Mouse (Mus musculus): ENCODE measurements around the gene Olfr798. TPM values are rescaled to one million over a fixed set of nuclear protein-coding genes. Genes with fewer than 3 reads are reported as not detected.

Olfr798 gene
- not detected in 2 replicates for polyA plus RNA-seq (2015; fragmentation: Nextera tagmentation; extraction: Ambion mirVana)

DNA sequence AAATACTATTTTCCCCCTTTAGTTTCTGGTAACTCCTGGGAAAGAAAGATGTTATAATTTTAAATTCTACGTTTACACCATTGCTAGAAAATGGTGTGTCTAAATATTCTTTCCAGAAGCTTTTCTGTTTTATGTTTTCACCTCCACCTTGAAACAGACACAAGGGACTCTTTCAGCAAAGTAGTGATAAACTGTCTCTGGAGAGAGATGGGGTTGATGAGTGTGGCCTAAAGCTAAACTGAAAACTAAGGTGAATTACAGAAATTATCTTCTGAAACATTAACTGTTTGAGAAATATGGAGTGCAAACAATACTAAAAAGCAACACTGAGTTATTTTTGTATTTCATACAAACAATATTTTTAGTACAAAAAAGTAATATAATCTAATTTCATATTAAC is at the start of gene Olfr798:
TSS of gene Olfr798 (minus strand) at position 101 of the 400 bp plus-strand sequence.
- no peak for ATAC-seq (ENCODE audit: low FRiP score, low TSS enrichment)
- Histone ChIP-seq H3K36me3 (ENCODE audit: insufficient read depth, low read length) (no peaks in the 10 kb centered on the region), H3K9ac (replicated peaks; ENCODE audit: low read length) (no peak within 1 kb of the TSS), H3K27ac (ENCODE audit: low read length) (no peak within 1 kb of the TSS), H3K4me1 (ENCODE audit: insufficient read depth, low read length) (no peaks in the 10 kb centered on the region), H3K9me3 (ENCODE audit: low read length) (no peaks in the 10 kb centered on the region), H3K4me2 (replicated peaks; ENCODE audit: low read depth, low read length) (no peak within 1 kb of the TSS), H3K27me3 (ENCODE audit: insufficient read depth, low read length) (no peaks in the 10 kb centered on the region), H3K4me3 (ENCODE audit: low read length) (no peak within 1 kb of the TSS)
- 88% methylated on average over 1 of the region's 1 CpGs for WGBS

DNA sequence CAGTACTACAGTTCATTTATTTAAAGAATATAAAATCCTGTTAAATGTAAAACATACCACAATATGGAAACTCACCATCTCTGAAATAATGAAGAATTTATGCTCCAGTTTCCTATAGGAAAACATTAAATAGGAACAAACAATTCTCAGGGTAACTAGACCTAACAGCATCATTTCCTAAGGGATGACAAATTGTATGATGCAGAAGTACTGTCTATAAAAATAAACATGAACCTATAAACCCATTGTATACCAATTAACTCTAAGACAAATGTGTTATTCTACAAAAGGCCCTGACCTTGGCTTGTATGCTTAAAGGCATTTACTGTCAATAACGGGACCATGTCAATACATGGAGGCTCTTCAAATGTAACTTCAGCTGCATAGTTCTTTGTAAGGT is 46.0 kb upstream of the Olfr798 start, which contains the start of gene Olfr801:
TSS of gene Olfr801 (minus strand) at position 101 of the 400 bp plus-strand sequence.
- no peak within 1 kb of the TSS for H3K27ac ChIP-seq (ENCODE audit: low read length)
- H3K27me3 ChIP-seq (ENCODE audit: insufficient read depth, low read length): no peaks in the 10 kb centered on the region
- 65% methylated on average over 1 of the region's 1 CpGs for WGBS
- no peak for ATAC-seq (ENCODE audit: low FRiP score, low TSS enrichment)
- H3K4me1 ChIP-seq (ENCODE audit: insufficient read depth, low read length): no peaks in the 10 kb centered on the region
- H3K9ac ChIP-seq (replicated peaks; ENCODE audit: low read length): no peak within 1 kb of the TSS
- no peak within 1 kb of the TSS for H3K4me3 ChIP-seq (ENCODE audit: low read length)
- no peaks in the 10 kb centered on the region for H3K9me3 ChIP-seq (ENCODE audit: low read length)
- no peak within 1 kb of the TSS for H3K4me2 ChIP-seq (replicated peaks; ENCODE audit: low read depth, low read length)
- no peaks in the 10 kb centered on the region for H3K36me3 ChIP-seq (ENCODE audit: insufficient read depth, low read length)

- ATAC-seq (ENCODE audit: low FRiP score, low TSS enrichment): no peak
- Histone ChIP-seq H3K27me3 (ENCODE audit: insufficient read depth, low read length) (no peaks in the 10 kb centered on the region), H3K36me3 (ENCODE audit: insufficient read depth, low read length) (no peaks in the 10 kb centered on the region), H3K4me3 (ENCODE audit: low read length) (no peak within 1 kb of the TSS), H3K9ac (replicated peaks; ENCODE audit: low read length) (no peak within 1 kb of the TSS), H3K27ac (ENCODE audit: low read length) (no peak within 1 kb of the TSS), H3K4me2 (replicated peaks; ENCODE audit: low read depth, low read length) (no peak within 1 kb of the TSS), H3K4me1 (ENCODE audit: insufficient read depth, low read length) (no peaks in the 10 kb centered on the region), H3K9me3 (ENCODE audit: low read length) (no peaks in the 10 kb centered on the region)
Observed at GRCm38 (mm10) chr10:129657394-129657793, 29.7 kb upstream of the Olfr798 start, which contains the start of gene Olfr800. TSS of gene Olfr800 (plus strand) at chr10:129657694.

DNA sequence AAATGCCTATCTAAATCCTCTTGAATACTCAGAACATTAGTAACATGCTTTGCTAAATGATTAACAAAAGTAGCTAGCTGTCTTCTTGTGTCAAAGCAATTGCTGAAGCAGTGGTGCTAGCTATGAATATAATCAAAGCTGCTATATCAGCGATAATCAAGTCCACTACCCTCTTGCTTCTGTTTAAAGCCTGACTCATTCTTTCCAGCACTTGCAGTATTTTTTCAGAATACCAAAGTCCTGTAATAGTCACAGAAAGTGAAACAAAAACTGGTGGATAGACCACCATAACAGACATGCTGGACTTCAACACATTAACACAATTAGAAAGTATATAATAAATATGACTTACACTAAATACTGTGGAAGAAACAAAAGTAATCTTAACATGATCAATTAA is 24.0 kb upstream of the Olfr798 start:
- no peak overlapping the region for H3K9ac ChIP-seq (replicated peaks; ENCODE audit: low read length)
- H3K4me3 ChIP-seq (ENCODE audit: low read length): no peak overlapping the region
- H3K4me1 ChIP-seq (ENCODE audit: insufficient read depth, low read length): no peaks in the 10 kb centered on the region
- no peak overlapping the region for H3K4me2 ChIP-seq (replicated peaks; ENCODE audit: low read depth, low read length)
- H3K27me3 ChIP-seq (ENCODE audit: insufficient read depth, low read length): no peaks in the 10 kb centered on the region
- no peak for ATAC-seq (ENCODE audit: low FRiP score, low TSS enrichment)
- no peaks in the 10 kb centered on the region for H3K9me3 ChIP-seq (ENCODE audit: low read length)
- 87% methylated on average over 1 of the region's 1 CpGs for WGBS
- no peak overlapping the region for H3K27ac ChIP-seq (ENCODE audit: low read length)
- no peaks in the 10 kb centered on the region for H3K36me3 ChIP-seq (ENCODE audit: insufficient read depth, low read length)

- WGBS: 23% methylated on average over 1 of the region's 1 CpGs
- no peak within 1 kb of the TSS for H3K4me3 ChIP-seq (ENCODE audit: low read length)
- no peak within 1 kb of the TSS for H3K27ac ChIP-seq (ENCODE audit: low read length)
- H3K36me3 ChIP-seq (ENCODE audit: insufficient read depth, low read length): no peaks in the 10 kb centered on the region
- H3K4me1 ChIP-seq (ENCODE audit: insufficient read depth, low read length): no peaks in the 10 kb centered on the region
- H3K27me3 ChIP-seq (ENCODE audit: insufficient read depth, low read length): no peaks in the 10 kb centered on the region
- H3K9ac ChIP-seq (replicated peaks; ENCODE audit: low read length): no peak within 1 kb of the TSS
- no peak for ATAC-seq (ENCODE audit: low FRiP score, low TSS enrichment)
- no peaks in the 10 kb centered on the region for H3K9me3 ChIP-seq (ENCODE audit: low read length)
- no peak within 1 kb of the TSS for H3K4me2 ChIP-seq (replicated peaks; ENCODE audit: low read depth, low read length)
Observed at GRCm38 (mm10) chr10:129637184-129637583, 9.4 kb upstream of the Olfr798 start, which contains the start of gene Olfr799. TSS of gene Olfr799 (plus strand) at chr10:129637484.

GRCm38 (mm10) chr10:129623251-129623650 is 4.5 kb downstream of the Olfr798 start:
- no peaks in the 10 kb centered on the region for H3K9me3 ChIP-seq (ENCODE audit: low read length)
- H3K4me2 ChIP-seq (replicated peaks; ENCODE audit: low read depth, low read length): no peak overlapping the region
- no peak for ATAC-seq (ENCODE audit: low FRiP score, low TSS enrichment)
- H3K27me3 ChIP-seq (ENCODE audit: insufficient read depth, low read length): no peaks in the 10 kb centered on the region
- H3K27ac ChIP-seq (ENCODE audit: low read length): no peak overlapping the region
- no peak overlapping the region for H3K9ac ChIP-seq (replicated peaks; ENCODE audit: low read length)
- no peak overlapping the region for H3K4me3 ChIP-seq (ENCODE audit: low read length)
- no peaks in the 10 kb centered on the region for H3K4me1 ChIP-seq (ENCODE audit: insufficient read depth, low read length)
- no peaks in the 10 kb centered on the region for H3K36me3 ChIP-seq (ENCODE audit: insufficient read depth, low read length)

DNA sequence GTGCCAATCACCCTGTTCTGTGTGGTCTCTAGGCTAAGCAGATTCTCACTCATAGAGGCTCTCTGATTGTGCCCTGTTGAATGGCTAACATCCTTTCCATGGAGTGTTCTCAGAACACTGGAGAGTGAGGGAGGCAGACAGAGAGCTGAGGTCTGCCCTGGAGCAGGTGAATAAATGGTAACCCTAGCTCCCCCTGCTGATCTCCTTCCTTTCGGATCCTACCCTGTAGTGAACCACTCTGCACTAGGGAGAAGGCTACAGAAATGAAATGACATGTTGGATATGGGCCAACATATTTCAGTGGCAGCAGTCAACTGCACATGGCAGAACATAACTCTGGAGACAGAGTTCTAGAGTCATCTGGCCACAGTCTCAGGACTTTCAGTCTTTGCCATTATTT is 6.0 kb downstream of the Olfr798 start:
- no peaks in the 10 kb centered on the region for H3K27me3 ChIP-seq (ENCODE audit: insufficient read depth, low read length)
- 14% methylated on average over 1 of the region's 1 CpGs for WGBS
- ATAC-seq (ENCODE audit: low FRiP score, low TSS enrichment): no peak

DNA sequence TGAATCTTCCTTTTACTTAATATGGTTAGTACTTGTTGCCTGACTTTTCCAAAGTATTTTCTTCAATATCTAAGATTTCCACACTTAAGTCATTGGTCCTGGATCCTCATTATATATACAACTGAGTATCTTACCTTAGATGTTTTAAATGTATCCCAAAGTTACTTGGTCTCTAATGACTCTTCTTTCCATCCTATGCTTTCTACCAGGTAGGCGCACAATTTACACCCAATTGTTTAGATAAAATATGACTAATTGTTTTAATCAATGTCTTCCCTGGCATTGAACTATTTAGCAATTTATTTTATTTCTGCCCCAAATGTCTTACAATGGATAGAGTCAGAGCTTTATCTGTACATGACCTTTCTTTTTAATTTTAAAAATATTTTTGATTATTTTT is 15.3 kb downstream of the Olfr798 start, which contains the start of gene Olfr796:
TSS of gene Olfr796 (minus strand) at position 101 of the 400 bp plus-strand sequence.
- H3K4me3 ChIP-seq (ENCODE audit: low read length): no peak within 1 kb of the TSS
- H3K36me3 ChIP-seq (ENCODE audit: insufficient read depth, low read length): no peaks in the 10 kb centered on the region
- no peaks in the 10 kb centered on the region for H3K4me1 ChIP-seq (ENCODE audit: insufficient read depth, low read length)
- H3K9me3 ChIP-seq (ENCODE audit: low read length): no peaks in the 10 kb centered on the region
- WGBS: 88% methylated on average over 1 of the region's 1 CpGs
- H3K4me2 ChIP-seq (replicated peaks; ENCODE audit: low read depth, low read length): no peak within 1 kb of the TSS
- no peak within 1 kb of the TSS for H3K27ac ChIP-seq (ENCODE audit: low read length)
- no peaks in the 10 kb centered on the region for H3K27me3 ChIP-seq (ENCODE audit: insufficient read depth, low read length)
- no peak for ATAC-seq (ENCODE audit: low FRiP score, low TSS enrichment)
- no peak within 1 kb of the TSS for H3K9ac ChIP-seq (replicated peaks; ENCODE audit: low read length)

More for the DNA sequence above, 6.0 kb downstream of the Olfr798 start:
- no peak overlapping the region for H3K27ac ChIP-seq (ENCODE audit: low read length)
- no peak overlapping the region for H3K4me3 ChIP-seq (ENCODE audit: low read length)
- H3K4me2 ChIP-seq (replicated peaks; ENCODE audit: low read depth, low read length): no peak overlapping the region
- no peak overlapping the region for H3K9ac ChIP-seq (replicated peaks; ENCODE audit: low read length)
- no peaks in the 10 kb centered on the region for H3K9me3 ChIP-seq (ENCODE audit: low read length)
- H3K4me1 ChIP-seq (ENCODE audit: insufficient read depth, low read length): no peaks in the 10 kb centered on the region
- no peaks in the 10 kb centered on the region for H3K36me3 ChIP-seq (ENCODE audit: insufficient read depth, low read length)

GRCm38 (mm10) chr10:129577066-129577465 is 50.7 kb downstream of the Olfr798 start:
- 77% methylated on average over 1 of the region's 1 CpGs for WGBS
- H3K4me2 ChIP-seq (replicated peaks; ENCODE audit: low read depth, low read length): no peak overlapping the region
- no peak overlapping the region for H3K4me3 ChIP-seq (ENCODE audit: low read length)
- no peaks in the 10 kb centered on the region for H3K4me1 ChIP-seq (ENCODE audit: insufficient read depth, low read length)
- no peak for ATAC-seq (ENCODE audit: low FRiP score, low TSS enrichment)
- H3K27me3 ChIP-seq (ENCODE audit: insufficient read depth, low read length): no peaks in the 10 kb centered on the region
- H3K9me3 ChIP-seq (ENCODE audit: low read length): no peaks in the 10 kb centered on the region; the same call in 1 of the 2 replicates
- no peak overlapping the region for H3K27ac ChIP-seq (ENCODE audit: low read length)
- no peak overlapping the region for H3K9ac ChIP-seq (replicated peaks; ENCODE audit: low read length)
- no peaks in the 10 kb centered on the region for H3K36me3 ChIP-seq (ENCODE audit: insufficient read depth, low read length)

Measured in kidney, embryonic 16.5 days (tissue).